Mouse (Mus musculus) gastrocnemius, postnatal 10 days (tissue): ENCODE measurements around the gene Klhl9. TPM values are rescaled to one million over a fixed set of nuclear protein-coding genes. Genes with fewer than 3 reads are reported as not detected.
A peak's percentile ranks its signal among the peaks of the same experiment; 100 is the strongest.
"Not testable (repeated sequence)": the region's sequence is repeated elsewhere in the genome, so short reads cannot be mapped to it uniquely, and the experiment has no call there.

ENCODE experiments used
- DNase-seq: peaks from one replicate; pipeline ENCODE4 v3.0.0; 2021; ENCODE audit warnings: mixed read lengths
- long read RNA-seq, 2 experiments: library from polyadenylated mRNA; stranded (forward); transcript quantifications; one replicate each; pipeline ENCODE4 v2.0.0; 2021
- total RNA-seq, 2 experiments: library from RNA; stranded (reverse); gene quantifications; 2 replicates each; pipeline ENCODE4 v1.2.3; 2021

Gene Klhl9
- 10 to 100 TPM; 57.1 to 66.3 TPM for total RNA-seq
- long read RNA-seq, experiment 1, full-length matches to known transcripts = 53 of 53 reads
- long read RNA-seq, experiment 1, partial matches to known transcripts = 0 of 53 reads
- long read RNA-seq, experiment 1, other reads (novel, unspliced or antisense) = 0 of 53 reads
- long read RNA-seq, experiment 2, full-length matches to known transcripts = 37 of 38 reads
- long read RNA-seq, experiment 2, partial matches to known transcripts = 0 of 38 reads
- long read RNA-seq, experiment 2, other reads (novel, unspliced or antisense) = 1 of 38 reads

DNA sequence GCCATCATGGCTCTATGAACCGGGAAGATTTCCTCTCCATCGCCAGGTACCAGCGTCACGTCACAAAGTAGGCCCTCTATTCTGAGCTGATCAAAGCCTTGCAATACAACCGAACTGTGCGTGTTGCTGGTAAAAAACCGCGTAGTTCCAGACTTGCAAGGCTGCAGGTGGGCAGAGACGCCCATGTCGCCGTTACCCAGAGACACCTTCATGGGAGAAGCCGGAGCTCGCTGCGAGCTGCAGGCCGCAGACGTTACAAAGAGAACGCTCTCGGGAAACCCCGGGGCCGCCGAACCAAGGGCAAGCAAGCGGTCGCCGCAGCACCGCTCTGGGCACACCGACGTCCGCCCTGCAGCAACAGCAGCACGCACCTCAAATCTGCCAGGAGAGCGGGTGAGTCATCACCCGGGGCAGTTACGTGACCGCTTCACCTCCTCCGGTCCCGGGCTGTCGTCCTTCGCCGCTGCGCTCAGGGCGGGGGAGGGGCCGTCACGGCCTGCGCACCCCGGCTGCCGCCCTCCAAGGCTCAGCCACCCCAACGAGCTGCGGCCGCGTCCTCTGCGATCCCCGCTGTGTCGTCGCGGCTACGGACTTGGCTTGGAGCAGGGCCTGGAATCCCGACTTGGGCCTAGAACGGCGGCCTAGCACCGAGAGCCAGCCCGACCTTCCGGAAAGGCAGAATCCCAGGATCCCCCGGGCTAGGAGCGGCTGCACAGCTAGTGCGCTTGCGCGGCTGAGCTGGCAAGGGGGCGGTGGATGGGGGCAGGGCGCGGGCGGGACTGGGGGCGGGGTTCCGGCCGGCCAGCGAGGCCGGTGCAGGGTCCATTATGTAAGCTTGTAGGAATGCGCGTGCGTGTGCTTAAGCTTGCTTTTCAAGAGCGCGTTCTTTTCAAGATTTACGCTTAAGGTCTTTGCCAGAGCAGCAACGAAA is at the start of gene Klhl9, which contains the start of gene Gm26566:
Klhl9 (minus strand) TSS at position 675 of the 931 bp plus-strand sequence.
Gm26566 (plus strand) TSS at position 15 of the 931 bp plus-strand sequence.
- peak; percentile 95 for DNase-seq

DNA sequence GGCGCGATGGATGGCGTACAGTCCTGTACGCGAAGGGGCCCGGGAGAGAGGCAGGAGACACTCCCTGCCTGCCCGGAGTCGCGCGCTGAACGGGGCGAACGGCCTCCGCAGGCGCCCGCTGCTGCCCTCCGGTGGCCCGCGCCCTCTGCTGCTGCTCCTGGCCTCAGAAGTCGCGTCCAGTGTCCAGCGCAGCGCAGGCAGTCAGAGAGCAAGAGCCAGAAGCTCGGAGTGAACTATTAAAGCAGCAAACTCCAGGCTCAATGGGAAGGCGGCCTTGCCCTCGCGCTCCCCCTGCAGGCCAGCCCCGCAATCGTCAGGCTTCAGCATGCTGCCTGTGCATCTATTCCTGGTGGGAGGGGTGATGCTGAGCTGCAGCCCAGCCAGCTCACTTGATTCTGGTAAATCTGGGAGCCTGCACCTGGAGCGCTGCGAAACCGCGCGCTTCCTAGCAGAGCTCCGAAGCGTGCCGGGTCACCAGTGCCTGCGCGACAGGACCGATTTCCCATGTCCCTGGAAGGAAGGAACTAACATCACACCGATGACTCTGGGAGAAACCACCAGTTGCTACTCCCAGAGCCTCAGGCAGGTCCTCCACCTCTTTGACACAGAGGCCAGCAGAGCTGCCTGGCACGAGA is 41.2 kb upstream of the Klhl9 start:
- DNase-seq = not testable (repeated sequence)

DNA sequence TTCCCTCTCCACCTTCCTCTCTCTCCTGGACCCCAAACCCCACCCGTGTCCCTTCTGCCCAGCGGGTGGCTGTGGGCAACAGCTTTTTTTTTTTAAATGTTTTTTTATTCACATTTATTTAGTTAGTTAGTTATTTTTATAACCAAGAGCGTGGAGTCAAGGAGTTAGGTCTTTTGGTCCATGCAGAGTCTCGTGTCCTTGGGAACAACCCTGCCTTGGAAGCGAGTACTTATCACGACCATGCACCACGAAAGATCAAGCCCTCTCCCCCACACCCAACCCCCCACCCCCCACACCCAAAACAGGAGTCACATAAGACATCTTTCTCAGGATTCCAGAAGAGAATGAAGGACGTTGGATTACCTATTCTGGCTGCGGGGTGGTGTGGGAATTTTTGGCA is 40.1 kb upstream of the Klhl9 start:
- not testable (repeated sequence) for DNase-seq

DNA sequence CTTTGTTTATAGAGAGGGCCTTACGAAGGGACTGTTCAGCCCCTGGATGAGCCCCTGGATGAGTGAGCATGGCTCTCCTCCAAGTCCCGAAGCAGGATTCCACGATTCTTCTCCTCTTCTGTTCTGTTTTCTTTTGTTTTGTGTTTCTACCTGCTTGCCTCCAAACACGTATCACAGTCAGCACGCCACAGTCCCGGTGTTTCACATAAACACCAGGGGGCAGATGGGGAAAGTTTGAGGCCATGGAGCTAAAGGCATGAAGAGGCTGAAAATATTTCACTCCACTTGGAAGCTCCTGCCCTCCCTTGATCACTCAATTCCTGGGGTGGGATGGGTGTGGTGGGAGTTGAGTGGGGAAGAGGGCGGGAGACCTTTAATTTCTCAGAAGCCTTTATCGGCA is 39.5 kb upstream of the Klhl9 start:
- DNase-seq = peak; percentile 64

DNA sequence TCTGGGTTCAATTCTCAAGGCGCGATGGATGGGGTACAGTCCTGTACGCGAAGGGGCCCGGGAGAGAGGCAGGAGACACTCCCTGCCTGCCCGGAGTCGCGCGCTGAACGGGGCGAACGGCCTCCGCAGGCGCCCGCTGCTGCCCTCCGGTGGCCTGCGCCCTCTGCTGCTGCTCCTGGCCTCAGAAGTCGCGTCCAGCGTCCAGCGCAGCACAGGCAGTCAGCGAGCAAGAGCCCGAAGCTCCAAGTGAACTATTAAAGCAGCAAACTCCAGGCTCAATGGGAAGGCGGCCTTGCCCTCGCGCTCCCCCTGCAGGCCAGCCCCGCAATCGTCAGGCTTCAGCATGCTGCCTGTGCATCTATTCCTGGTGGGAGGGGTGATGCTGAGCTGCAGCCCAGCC is 38.2 kb upstream of the Klhl9 start:
- peak; percentile 59 for DNase-seq

DNA sequence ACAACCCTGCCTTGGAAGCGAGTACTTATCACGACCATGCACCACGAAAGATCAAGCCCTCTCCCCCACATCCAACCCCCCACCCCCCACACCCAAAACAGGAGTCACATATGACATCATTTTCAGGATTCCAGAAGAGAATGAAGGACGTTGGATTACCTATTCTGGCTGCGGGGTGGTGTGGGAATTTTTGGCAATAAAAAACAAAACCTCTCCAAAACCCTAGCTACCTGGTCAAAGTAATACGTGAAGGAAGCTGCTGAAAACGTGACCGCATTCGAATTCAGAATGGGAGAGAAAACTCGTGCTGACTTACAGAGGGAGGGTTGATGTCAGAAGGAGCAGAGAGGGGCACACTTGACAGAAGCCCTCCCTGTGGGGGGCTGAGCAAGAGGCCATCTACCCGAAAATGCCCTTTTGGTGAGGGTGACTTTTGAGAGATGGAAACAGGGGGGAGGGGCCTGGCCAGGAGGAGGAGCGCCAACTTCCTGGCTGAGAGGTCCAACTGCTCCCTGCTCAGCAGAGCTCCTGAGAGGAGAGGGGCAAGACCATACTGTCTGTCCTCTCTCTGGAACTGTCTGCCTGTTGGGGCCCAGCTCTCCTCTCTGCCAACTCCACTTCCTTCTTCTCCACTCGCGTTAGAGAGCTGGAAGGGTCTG is 37.5 kb upstream of the Klhl9 start, which contains the start of gene Gm13283:
Gm13283 (plus strand) TSS at position 510 of the 659 bp plus-strand sequence.
- peak; percentile 35 for DNase-seq

DNA sequence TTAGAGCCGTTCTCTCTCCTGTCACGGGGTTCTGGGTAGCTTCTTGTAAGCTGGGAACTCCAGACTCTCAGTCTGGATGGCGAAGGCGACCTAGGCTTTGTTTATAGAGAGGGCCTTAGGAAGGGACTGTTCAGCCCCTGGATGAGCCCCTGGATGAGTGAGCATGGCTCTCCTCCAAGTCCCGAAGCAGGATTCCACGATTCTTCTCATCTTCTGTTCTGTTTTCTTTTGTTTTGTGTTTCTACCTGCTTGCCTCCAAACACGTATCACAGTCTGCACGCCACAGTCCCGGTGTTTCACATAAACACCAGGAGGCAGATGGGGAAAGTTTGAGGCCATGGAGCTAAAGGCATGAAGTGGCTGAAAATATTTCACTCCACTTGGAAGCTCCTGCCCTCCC is 36.5 kb upstream of the Klhl9 start:
- DNase-seq = not testable (repeated sequence)

DNA sequence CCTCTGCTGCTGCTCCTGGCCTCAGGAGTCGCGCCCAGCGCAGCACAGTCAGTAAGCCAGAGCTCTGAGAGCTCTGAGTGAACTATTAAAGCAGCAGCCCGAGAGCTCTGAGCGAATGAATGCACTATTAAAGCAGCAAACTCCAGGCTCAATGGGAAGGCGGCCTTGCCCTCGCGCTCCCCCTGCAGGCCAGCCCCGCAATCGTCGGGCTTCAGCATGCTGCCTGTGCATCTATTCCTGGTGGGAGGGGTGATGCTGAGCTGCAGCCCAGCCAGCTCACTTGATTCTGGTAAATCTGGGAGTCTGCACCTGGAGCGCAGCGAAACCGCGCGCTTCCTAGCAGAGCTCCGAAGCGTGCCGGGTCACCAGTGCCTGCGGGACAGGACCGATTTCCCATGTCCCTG is 35.4 kb upstream of the Klhl9 start:
- peak; percentile 79 for DNase-seq

DNA sequence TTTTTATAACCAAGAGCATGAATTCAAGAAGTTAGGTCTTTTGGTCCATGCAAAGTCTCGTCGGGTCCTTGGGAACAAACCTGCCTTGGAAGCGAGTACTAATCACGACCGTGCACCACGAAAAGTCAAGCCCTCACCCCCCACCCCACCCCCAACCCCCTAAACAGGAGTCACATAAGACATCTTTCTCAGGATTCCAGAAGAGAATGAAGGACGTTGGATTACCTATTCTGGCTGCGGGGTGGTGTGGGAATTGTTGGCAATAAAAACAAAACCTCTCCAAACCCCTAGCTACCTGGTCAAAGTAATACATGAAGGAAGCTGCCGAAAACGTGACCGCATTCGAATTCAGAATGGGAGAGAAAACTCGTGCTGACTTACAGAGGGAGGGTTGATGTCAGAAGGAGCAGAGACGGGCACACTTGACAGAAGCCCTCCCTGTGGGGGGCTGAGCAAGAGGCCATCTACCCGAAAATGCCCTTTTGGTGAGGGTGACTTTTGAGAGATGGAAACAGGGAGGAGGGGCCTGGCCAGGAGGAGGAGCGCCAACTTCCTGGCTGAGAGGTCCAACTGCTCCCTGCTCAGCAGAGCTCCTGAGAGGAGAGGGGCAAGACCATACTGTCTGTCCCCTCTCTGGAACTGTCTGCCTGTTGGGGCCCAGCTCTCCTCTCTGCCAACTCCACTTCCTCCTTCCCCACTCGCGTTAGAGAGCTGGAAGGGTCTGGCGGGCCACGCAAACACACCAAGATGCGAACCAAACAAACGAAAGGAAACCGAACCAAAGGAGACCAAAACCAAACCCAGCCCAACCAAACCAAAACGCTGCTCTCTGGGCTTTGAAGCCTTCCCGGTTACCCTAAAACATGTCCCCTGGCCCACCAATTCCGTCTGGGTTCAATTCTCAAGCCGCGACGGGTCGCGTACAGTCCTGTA is 34.6 kb upstream of the Klhl9 start:
- not testable (repeated sequence) for DNase-seq

DNA sequence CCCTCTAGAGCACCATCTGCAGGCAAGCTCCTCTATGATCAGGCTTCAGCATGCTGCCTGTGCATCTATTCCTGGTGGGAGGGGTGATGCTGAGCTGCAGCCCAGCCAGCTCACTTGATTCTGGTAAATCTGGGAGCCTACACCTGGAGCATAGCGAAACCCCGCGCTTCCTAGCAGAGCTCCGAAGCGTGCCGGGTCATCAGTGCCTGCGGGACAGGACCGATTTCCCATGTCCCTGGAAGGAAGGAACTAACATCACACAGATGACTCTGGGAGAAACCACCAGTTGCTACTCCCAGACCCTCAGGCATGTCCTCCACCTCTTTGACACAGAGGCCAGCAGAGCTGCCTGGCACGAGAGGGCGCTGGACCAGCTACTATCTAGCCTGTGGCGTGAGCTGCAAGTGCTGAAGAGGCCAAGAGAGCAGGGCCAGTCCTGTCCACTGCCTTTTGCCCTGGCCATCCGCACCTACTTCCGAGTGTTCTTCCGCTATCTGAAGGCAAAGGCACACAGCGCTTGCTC is 32.6 kb upstream of the Klhl9 start, which contains the start of gene Gm13271:
Gm13271 (plus strand) TSS at position 51 of the 523 bp plus-strand sequence.
- peak; percentile 62 for DNase-seq

DNA sequence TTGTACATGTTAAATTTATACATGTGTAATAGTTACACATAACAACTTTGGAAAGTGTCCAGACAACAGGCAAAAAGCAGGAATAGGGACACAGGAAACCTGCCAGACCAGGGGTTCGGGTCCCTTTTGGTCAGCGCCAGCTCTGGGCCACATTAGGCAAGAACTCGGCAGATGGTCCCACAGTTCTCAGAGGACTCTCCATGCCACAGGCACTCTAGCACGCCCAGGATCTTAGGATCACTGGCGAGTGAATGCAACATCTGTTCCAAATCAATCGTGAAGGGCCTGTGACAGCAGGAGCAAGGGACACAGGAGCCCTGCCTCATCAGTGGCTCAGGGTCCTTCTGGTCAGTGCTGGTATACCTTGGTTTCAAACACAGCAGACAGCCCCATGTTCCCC is 27.7 kb upstream of the Klhl9 start:
- no peak for DNase-seq

DNA sequence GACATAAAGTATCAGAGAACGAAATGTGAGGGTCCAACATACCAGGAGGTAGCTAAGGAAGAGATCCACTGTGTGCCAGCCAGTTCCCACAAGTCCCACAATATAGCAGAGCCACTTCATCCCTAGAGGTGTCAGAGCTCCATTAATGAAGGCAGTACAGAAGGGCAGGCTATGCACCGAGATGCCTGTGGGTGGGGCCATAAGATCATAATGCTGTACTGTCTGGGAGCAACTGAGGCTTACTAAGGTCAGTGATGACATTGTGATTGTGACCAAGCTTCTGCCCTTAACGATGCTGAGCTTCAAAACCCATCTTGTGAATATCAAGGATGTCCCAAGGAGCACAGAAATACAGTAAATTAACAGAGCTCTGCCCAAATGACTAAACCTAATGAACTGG is 21.9 kb upstream of the Klhl9 start:
- no peak for DNase-seq

DNA sequence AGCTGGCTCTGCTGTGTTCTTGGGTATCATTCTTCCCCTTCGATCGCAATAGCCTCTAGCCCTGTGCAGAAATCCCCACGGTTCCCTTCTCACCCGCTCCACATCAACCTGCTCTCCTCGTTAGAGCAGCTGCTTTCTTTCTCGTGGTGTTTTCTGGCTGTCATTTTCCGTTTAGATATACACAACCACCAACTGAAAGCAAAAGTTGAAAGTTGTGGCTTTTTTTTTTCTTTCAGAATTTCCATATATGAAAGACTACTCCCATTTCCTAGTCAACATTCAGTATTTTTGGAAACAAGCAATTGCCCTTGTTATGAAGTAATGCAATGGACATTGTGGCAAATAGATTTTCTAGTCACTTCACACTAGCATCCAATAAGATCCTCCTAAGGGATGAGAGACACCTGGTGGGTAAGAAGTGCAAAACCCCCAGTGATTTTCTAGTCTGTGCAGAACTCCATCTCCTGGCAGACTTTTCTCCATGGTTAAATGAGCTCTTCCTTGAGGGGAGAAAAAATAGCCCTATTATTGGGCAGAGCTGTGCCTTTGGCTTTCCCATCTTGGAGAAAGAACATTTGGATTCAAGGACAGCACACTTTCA is 20.6 kb upstream of the Klhl9 start:
- no peak for DNase-seq

DNA sequence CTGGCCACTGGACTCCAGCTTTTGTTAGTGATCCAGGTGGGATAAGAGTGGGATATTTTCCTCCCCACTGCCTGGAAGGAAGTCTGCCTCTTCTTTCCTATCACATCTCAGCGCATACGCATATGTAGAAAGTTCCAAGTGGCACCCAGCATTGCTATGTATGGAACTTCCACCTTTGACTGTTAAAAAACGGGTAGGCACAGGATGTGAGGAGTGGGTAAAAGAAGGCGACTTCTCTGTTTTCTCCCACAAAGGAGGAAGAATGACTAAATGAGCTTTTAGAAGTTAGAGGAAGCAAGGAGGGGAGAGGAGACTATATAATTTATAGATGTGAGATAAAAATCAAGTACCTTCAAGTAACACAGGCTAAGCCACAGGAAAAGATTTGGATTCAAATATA is 19.2 kb upstream of the Klhl9 start:
- no peak for DNase-seq

DNA sequence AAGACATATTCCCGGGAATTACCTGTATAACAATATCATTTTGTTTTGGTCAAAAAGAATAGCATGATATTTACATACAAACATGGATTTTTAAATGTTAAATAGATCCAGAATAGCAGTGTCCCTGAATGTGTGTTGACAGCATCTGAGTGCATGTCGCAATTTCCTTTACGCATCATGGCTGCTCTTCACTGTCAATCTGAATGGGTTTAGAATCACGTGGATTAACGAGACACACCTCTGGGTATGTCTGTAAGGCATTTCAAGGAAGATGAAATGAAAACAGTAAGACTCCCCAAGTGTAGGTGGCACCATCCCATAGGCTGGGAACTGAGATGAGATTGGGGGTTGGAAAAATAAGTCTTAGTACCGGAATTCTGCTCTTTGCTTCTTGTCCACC is 16.8 kb upstream of the Klhl9 start:
- DNase-seq = no peak

DNA sequence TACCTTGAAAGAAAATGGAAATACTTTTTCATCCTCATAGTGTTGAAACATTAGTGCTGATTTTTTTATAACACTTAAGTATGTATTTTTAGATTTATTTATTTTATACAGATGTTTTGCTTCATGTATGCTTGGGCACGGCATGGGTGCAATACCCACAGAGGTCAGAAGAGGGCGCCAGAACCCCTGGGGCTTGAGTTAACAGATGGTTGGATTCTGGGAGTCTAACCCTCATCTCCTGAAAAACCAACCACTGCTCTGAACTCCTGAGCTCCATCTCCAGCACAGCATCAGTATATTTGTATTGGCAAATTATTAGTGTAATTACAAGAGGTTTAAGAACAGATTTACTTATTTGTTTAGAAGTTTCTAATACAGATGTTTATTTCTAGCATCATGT is 16.2 kb upstream of the Klhl9 start:
- peak; percentile 77 for DNase-seq

DNA sequence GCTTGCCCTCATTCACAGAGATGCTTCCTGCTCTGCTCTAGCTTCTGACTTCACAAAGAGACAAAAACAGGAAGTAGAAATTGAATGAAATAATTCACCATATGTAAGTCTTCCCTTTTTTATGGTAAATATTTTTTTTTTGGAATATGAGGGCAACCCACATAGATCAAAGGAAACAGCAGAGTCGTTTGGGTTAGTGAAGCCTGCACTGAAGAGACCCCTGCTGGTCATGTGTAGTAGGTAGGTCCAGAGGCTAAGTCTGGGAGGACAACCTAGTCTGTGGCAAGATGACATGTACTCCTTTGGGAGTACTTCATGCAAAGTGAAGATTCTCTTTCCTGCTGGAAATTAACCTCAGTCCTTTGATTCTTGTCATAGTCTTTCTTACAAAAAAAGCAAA is 5.1 kb upstream of the Klhl9 start:
- peak; percentile 18 for DNase-seq

DNA sequence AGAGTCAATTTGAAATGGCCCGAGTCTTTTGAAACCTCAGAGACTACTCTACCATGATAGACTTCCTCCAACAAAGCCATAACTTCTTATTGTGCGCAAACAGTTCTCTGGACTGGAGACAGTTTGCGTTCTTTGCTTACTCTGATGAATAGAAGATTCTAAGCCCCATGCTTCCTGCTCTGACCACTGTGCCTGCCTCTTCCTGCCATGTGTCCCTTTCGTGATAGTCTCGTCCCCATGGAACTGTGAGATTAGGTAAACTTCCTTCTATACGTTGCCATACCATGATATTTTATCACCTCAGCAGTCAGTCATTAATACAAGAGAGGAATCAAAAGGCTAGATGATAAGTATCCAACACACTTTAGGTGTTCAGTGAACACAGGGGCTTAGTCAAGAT is 4.5 kb upstream of the Klhl9 start:
- no peak for DNase-seq

DNA sequence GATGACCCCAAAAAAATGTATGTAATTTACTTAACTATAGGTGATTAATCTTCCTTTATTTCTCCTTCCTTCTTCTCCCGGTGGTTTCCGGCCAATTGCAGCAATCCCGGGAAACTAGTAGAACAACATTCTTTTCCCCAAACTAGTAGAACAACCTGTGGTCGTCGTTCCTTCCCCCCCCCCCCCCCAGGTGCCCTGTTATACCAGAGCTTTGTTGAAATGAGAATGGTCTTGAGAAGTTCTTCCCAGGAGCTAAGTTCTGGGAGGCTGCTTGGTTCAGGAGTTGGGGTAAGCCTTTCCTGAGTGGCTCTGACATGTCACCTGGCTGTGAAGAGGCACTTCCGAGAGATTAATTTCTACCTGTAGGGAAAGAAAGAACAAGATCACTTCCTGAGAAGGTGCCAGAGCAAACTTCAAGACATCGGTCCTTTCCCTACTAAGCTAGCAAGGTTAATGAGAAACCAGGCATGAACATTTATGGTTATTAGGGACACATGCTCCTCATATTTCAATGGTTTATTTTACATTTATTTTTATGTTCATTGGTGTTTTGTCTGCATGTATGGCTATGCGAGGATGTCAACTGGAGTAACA is 1.3 kb upstream of the Klhl9 start:
- DNase-seq = no peak

DNA sequence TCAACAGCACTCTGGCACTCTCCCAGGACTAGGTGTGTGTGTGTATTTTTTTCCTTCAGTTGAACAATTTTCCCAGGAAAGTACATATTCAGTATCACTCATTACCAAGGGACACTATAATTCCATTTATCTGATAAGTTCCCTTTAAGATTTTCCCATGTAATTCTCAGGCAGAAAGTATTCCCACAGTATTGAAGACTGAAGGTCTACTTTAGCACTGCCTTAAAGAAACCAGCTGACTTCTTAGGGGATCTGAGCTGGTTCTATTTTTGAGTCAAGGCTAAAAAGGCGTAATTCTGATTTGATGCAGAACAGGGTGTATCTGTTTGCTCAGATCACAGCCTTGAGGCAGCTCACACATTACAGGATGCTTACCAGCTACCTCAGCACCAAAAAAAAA is 3.5 kb downstream of the Klhl9 start:
- DNase-seq = no peak
